Mouse (Mus musculus) cerebellum, adult 2 months (tissue): ENCODE measurements around the gene Hoxb9. TPM values are rescaled to one million over a fixed set of nuclear protein-coding genes. Genes with fewer than 3 reads are reported as not detected.

Experiments used
- DNase-seq, 2 experiments: peaks; one replicate each; pipeline ENCODE4 v3.0.0; 2021
- H3K27ac ChIP-seq: fragments of 200-500 bp; 2 replicates; pipeline ENCODE4 v1.5.1; 2012; ENCODE audit warnings: low read length, control low read depth, inconsistent platforms; ENCODE audit not compliant: insufficient read depth
- H3K27me3 ChIP-seq: fragments of 200-500 bp; 2 replicates; pipeline ENCODE4 v1.6.1; 2012; ENCODE audit warnings: inconsistent platforms, mild to moderate bottlenecking, low read length, moderate library complexity; ENCODE audit not compliant: control insufficient read depth, insufficient read depth
- H3K4me1 ChIP-seq: fragments of 200-500 bp; 2 replicates; pipeline ENCODE4 v1.6.1; 2011; ENCODE audit warnings: low read length; ENCODE audit not compliant: control insufficient read depth, insufficient read depth
- H3K4me3 ChIP-seq: fragments of 200-500 bp; replicated peaks from 2 replicates; pipeline ENCODE3; 2011; ENCODE audit warnings: mild to moderate bottlenecking, low read depth, low read length, control low read depth; ENCODE audit not compliant: insufficient read depth
- CTCF ChIP-seq: fragments of 200-500 bp; IDR thresholded peaks from 2 replicates; pipeline ENCODE4 v1.5.1; 2011; ENCODE audit warnings: low read depth, mild to moderate bottlenecking, control low read depth, low read length, moderate library complexity, borderline replicate concordance; ENCODE audit not compliant: insufficient read depth
- POLR2A ChIP-seq: fragments of 200-500 bp; IDR thresholded peaks from 2 replicates; pipeline ENCODE4 v1.6.1; 2011; ENCODE audit warnings: low read length, control low read depth, borderline replicate concordance; ENCODE audit not compliant: insufficient read depth
- WGBS: fragments of 180-500 bp; shearing (Covaris S2); methylation state at CpG from one replicate; pipeline ENCODE4 v1.1.7; 2018; 5-methylcytosine and 5-hydroxymethylcytosine counted together
- polyA plus RNA-seq: library from polyadenylated mRNA; depleted of rRNA; stranded (reverse); fragments of >200 nt; gene quantifications from 2 replicates; pipeline ENCODE4 v1.2.3, GENCODE M21; 2012; rRNA removed

Hoxb9 gene
- polyA plus RNA-seq, 1 experiment = not detected

DNA sequence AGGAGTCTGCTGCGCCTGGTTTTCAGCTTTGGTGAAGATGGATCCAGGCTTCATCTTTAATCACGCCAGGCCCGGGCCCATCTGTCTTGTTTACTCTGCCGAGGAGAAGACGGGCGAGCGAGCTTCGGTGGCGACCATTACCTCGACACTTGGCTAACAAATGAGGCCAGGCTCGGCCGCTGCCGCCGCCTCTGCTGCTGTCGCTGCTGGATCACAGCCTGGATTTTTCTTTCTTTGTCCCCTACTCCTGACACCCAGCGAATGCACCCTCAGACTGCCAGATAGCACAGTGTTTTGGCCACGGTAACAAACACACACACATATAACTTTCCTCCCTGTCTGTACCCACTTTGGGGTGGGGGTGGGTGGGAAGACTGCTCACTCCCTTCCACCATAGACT lies 49.4 kb downstream of the Hoxb9 start:
- peaks cover 14% of the 10 kb centered on the region; the same call in 1 of the 2 replicates for H3K27me3 ChIP-seq
- no peak overlapping the region for H3K4me3 ChIP-seq
- no peak for TF ChIP-seq CTCF
- no peak for TF ChIP-seq POLR2A
- no peak for DNase-seq
- 2% methylated on average over 17 of the region's 17 CpGs for WGBS
- no peaks in the 10 kb centered on the region for H3K4me1 ChIP-seq
- no peak overlapping the region for H3K27ac ChIP-seq

DNA sequence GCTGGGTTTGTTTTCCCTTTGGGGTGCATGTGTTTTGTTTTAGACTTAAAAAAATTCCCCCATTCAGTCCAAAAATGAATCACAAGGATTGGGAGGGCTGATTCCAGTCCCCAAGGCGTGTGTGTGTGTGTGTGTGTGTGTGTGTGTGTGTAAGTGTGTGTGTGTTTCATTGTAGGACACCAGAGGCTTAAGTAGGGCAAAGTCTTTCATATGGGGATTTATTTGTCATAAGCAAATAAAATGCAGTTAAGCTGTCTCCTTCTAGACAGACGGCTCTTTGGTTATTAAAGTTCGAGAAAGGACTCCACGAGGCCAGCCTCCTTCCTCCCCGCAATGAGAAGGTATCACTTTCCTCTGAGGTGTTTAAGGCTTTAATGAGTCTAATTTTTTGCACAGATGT lies 50.6 kb downstream of the Hoxb9 start:
- H3K4me1 ChIP-seq = no peaks in the 10 kb centered on the region
- 14% methylated on average over 5 of the region's 5 CpGs for WGBS
- H3K27ac ChIP-seq = no peak overlapping the region
- DNase-seq = no peak
- no peak overlapping the region for H3K4me3 ChIP-seq
- TF ChIP-seq POLR2A = no peak
- TF ChIP-seq CTCF = no peak
- H3K27me3 ChIP-seq = peaks cover 13% of the 10 kb centered on the region; the same call in 1 of the 2 replicates

DNA sequence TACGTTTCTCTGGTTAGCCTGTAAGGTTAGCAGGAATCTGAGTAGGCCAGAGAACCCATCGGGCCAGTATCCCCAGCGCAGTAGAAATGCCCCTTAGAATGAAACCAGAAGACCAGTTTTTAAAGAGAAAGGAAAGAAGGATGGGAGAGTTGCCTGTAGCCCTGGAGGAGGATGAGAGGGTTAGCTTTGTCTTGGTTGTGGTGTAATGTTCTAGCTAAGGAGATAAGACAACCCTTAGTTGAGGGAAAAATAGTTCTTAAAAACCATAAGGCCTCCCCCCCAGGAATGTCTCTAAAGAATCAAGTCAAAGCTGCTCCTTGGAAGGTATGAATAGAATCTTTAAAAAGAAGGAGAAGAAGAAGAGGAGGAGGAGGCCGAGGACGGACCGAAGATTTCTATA lies 51.5 kb downstream of the Hoxb9 start:
- Histone ChIP-seq H3K4me3 (no peak overlapping the region), H3K27ac (no peak overlapping the region), H3K27me3 (peaks cover 13% of the 10 kb centered on the region; the same call in 1 of the 2 replicates), H3K4me1 (no peaks in the 10 kb centered on the region)
- TF ChIP-seq CTCF (no peak), POLR2A (no peak)
- WGBS = 7% methylated on average over 6 of the region's 6 CpGs
- DNase-seq = no peak

DNA sequence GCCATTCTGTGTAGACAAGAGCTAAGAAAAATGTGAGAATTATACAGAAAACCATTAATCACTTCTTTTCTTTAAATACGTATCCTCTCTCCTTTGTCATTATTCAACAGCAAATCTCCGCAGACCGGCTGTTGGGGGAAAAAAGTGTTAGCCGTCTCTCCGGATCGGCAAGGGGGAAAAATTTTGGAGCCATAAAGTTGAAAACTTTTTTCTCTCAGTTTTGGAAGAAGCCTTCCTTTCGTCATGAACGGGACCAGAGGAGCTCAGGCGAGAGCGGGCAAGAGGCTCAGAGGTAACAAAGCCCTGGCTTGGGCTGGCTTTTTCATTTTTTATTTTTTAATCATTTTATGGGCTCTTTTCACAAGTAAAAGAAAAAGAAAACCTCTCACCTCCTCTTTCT lies 51.9 kb downstream of the Hoxb9 start, which contains the start of gene Hoxb3:
Gene Hoxb3, plus strand, starts transcription at position 173 of the 400 bp plus-strand sequence.
- no peak for DNase-seq
- H3K4me1 ChIP-seq = no peaks in the 10 kb centered on the region
- no peak for TF ChIP-seq POLR2A
- TF ChIP-seq CTCF = no peak
- H3K27ac ChIP-seq = no peak within 1 kb of the TSS
- no peak within 1 kb of the TSS for H3K4me3 ChIP-seq
- H3K27me3 ChIP-seq = peaks cover 12% of the 10 kb centered on the region; the same call in 1 of the 2 replicates
- whole genome bisulfite sequencing = 7% methylated on average over 10 of the region's 10 CpGs

DNA sequence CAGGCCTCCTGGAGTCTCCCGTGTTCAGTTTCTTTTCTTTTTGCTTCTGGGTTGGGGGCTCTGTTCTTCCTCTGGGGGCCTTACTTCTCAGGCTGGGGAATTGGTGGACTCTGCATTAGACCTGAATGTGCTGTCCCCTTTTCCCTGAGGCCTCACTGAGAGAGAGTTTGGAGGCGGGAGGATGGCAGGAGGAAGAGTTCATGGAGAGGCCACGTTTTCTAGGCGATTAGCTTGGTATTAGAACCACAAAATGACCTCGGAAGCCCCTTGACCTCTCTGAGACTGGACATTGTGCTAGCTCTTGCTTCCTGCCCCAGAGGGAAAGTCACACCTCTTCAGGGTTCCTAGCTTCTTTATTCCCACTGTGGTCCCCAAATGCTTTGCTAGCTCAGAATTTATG lies 52.9 kb downstream of the Hoxb9 start:
- TF ChIP-seq POLR2A (no peak), CTCF (no peak)
- no peak overlapping the region for H3K4me3 ChIP-seq
- H3K4me1 ChIP-seq = no peaks in the 10 kb centered on the region
- DNase-seq = no peak
- WGBS = 1% methylated on average over 5 of the region's 5 CpGs
- H3K27ac ChIP-seq = no peak overlapping the region
- peaks cover 11% of the 10 kb centered on the region; the same call in 1 of the 2 replicates for H3K27me3 ChIP-seq

DNA sequence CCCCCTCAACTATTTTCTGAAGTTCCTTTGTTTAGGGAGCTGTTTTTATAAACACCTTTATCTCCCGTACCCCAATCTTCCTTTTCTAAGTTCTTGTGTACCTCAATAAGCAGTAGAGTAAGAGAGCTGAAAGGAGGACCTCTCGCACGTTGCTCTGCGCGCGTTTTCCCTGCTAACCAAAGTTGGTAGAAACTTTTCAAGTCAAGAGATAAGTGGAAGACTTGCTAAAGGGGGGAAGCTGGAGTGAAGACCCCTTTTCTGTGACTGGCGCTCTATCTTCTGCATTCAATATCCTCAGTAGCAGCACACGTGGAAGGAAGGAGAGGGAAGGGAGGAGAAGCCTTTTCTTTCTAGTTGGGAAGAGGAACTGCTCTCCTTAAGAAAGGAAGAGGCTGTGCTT lies 53.7 kb downstream of the Hoxb9 start:
- H3K27ac ChIP-seq = no peak overlapping the region
- H3K4me3 ChIP-seq = no peak overlapping the region
- TF ChIP-seq POLR2A = no peak
- no peak for TF ChIP-seq CTCF

DNA sequence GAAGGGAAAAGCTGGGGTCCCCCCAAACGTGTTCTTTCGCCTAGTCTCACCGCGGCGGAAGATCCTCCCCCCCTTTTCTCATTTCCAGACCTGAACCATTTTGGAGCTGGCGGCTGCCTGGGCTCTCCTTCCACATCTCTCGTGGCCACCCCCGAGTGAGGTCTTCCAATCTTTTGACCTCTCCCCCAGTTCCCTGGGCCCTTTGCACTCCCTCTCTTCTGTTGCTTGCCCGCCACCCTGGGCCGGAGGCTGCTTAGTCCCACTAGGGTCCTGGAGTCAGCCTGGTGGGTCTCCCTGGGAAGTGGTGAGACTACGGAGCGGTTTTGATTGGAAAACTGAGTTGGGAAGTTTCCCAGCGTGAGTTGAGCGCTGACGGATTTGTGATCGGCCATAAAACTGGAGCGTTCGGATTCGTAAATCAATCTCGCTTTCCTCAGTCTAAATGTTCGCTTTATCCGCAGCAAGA lies 54.5 kb downstream of the Hoxb9 start:
- WGBS = 4% methylated on average over 22 of the region's 22 CpGs
- Histone ChIP-seq H3K27me3 (peaks cover 5% of the 10 kb centered on the region; the same call in 1 of the 2 replicates), H3K4me1 (no peaks in the 10 kb centered on the region), H3K4me3 (no peak overlapping the region), H3K27ac (no peak overlapping the region)
- TF ChIP-seq CTCF = no peak
- TF ChIP-seq POLR2A = no peak
- no peak for DNase-seq

More for the DNA sequence above, 53.7 kb downstream of the Hoxb9 start:
- peaks cover 9% of the 10 kb centered on the region; the same call in 1 of the 2 replicates for H3K27me3 ChIP-seq
- WGBS = 3% methylated on average over 8 of the region's 8 CpGs
- DNase-seq = no peak
- H3K4me1 ChIP-seq = no peaks in the 10 kb centered on the region

Other genes with a start within 250 kb of the Hoxb9 start
- gene Gip, start 246.9 kb upstream of the Hoxb9 start, polyA plus RNA-seq = not detected in 2 replicates
- 75.0 and 83.5 TPM in 2 replicates for gene Snf8, start 236.6 kb upstream of the Hoxb9 start, polyA plus RNA-seq
- gene Ube2z, start 206.1 kb upstream of the Hoxb9 start, polyA plus RNA-seq = 56.0 and 56.8 TPM in 2 replicates
- 696 and 758 TPM in 2 replicates for gene Atp5g1, start 195.8 kb upstream of the Hoxb9 start, polyA plus RNA-seq
- 0.08 TPM in 1 of 2 replicates, not detected in the other for gene Calcoco2, start 159.5 kb upstream of the Hoxb9 start, polyA plus RNA-seq
- 0.39 and 0.52 TPM in 2 replicates for gene Ttll6, start 137.7 kb upstream of the Hoxb9 start, polyA plus RNA-seq
- not detected in 2 replicates for gene Hoxb13, start 77.1 kb upstream of the Hoxb9 start, polyA plus RNA-seq
- 0.11 and 1.0 TPM in 2 replicates for gene Hoxb8, start 10.4 kb downstream of the Hoxb9 start, polyA plus RNA-seq
- 0.11 TPM in 1 of 2 replicates, not detected in the other for gene Hoxb7, start 15.2 kb downstream of the Hoxb9 start, polyA plus RNA-seq
- gene Hoxb6, start 21.0 kb downstream of the Hoxb9 start, polyA plus RNA-seq = 1.5 and 3.2 TPM in 2 replicates
- gene Hoxb5, start 31.9 kb downstream of the Hoxb9 start, polyA plus RNA-seq = 6.8 and 9.3 TPM in 2 replicates
- 1.5 TPM in 2 replicates for gene Hoxb4, start 46.8 kb downstream of the Hoxb9 start, polyA plus RNA-seq
- 5.4 and 5.5 TPM in 2 replicates for gene Hoxb3, start 51.9 kb downstream of the Hoxb9 start, polyA plus RNA-seq
- 4.2 and 4.7 TPM in 2 replicates for gene Hoxb2, start 79.1 kb downstream of the Hoxb9 start, polyA plus RNA-seq
- 0.06 TPM in 1 of 2 replicates, not detected in the other for gene Hoxb1, start 94.3 kb downstream of the Hoxb9 start, polyA plus RNA-seq
- gene Skap1, start 193.1 kb downstream of the Hoxb9 start, polyA plus RNA-seq = 0.98 and 1.5 TPM in 2 replicates